Mouse (Mus musculus) lung, postnatal 25 days (tissue): ENCODE data around the gene Usp35.
A peak's percentile ranks its signal among the peaks of the same experiment; 100 is the strongest.

ENCODE experiments used
- DNase-seq: peaks from one replicate; pipeline ENCODE4 v3.0.0; 2022; ENCODE audit warnings: low spot score

Usp35 gene

GRCm38 (mm10) chr7:97313364-97313995 is 18.3 kb downstream of the Usp35 start:
- no peak for DNase-seq

- DNase-seq: no peak
These were observed 19.0 kb downstream of the Usp35 start for GRCm38 (mm10) chr7:97312856-97313255.

GRCm38 (mm10) chr7:97312196-97312595 is 19.6 kb downstream of the Usp35 start:
- no peak for DNase-seq

- DNase-seq: no peak
These were observed 20.2 kb downstream of the Usp35 start for GRCm38 (mm10) chr7:97311620-97312019.

- DNase-seq: no peak
These were observed 21.5 kb downstream of the Usp35 start for GRCm38 (mm10) chr7:97310341-97310635.

- no peak for DNase-seq
These were observed 22.1 kb downstream of the Usp35 start for GRCm38 (mm10) chr7:97309461-97310340.

GRCm38 (mm10) chr7:97307546-97307945 is 24.3 kb downstream of the Usp35 start:
- no peak for DNase-seq

GRCm38 (mm10) chr7:97306813-97307212 is 25.0 kb downstream of the Usp35 start:
- no peak for DNase-seq

- no peak for DNase-seq
These were observed 26.6 kb downstream of the Usp35 start for GRCm38 (mm10) chr7:97305206-97305605.

- no peak for DNase-seq
These were observed 27.3 kb downstream of the Usp35 start for GRCm38 (mm10) chr7:97304471-97304870.

GRCm38 (mm10) chr7:97303614-97304013 is 28.2 kb downstream of the Usp35 start:
- no peak for DNase-seq

- DNase-seq: no peak
These were observed 28.9 kb downstream of the Usp35 start for GRCm38 (mm10) chr7:97302876-97303275.

GRCm38 (mm10) chr7:97302261-97302660 is 29.6 kb downstream of the Usp35 start:
- no peak for DNase-seq

- DNase-seq: no peak
These were observed 30.5 kb downstream of the Usp35 start for GRCm38 (mm10) chr7:97301321-97301720.

- no peak for DNase-seq
These were observed 30.9 kb downstream of the Usp35 start for GRCm38 (mm10) chr7:97300914-97301313.

- no peak for DNase-seq
These were observed 32.9 kb downstream of the Usp35 start for GRCm38 (mm10) chr7:97298943-97299342.

- no peak for DNase-seq
These were observed 33.5 kb downstream of the Usp35 start for GRCm38 (mm10) chr7:97298279-97298678.

- peak; percentile 77 for DNase-seq
These were observed 34.4 kb downstream of the Usp35 start for GRCm38 (mm10) chr7:97297466-97297865.

- no peak for DNase-seq
These were observed 34.8 kb downstream of the Usp35 start for GRCm38 (mm10) chr7:97296986-97297385.

- no peak for DNase-seq
These were observed 60.8 kb downstream of the Usp35 start for GRCm38 (mm10) chr7:97271068-97271467.

GRCm38 (mm10) chr7:97270367-97270766 is 61.5 kb downstream of the Usp35 start:
- peak; percentile 5 for DNase-seq

- DNase-seq: peak; percentile 39
These were observed 69.3 kb downstream of the Usp35 start for GRCm38 (mm10) chr7:97262541-97262940.
